ENCODE assay signal across 19 mouse cellular contexts in the genomic region with DNA sequence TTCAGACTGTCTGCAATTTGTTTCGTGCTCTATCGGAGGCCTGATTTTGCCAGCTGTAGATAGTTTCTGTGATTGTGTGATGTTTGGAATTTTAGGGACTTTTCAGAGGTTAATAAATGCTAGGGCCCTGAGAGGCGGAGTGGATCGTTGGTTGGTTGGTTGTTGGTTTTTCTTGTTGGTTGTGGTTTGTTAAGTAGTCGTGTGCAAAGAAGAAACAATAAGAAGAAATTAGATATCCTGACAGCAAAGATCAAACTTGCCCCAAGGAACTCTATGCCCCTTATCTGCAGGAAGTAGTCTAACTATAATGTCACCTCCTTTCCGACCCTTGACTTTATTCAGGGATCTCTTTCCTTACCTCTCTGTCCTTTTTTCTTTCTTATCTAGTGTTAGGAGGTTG. TPM values are rescaled to one million over a fixed set of nuclear protein-coding genes. Genes with fewer than 3 reads are reported as not detected.
"Had no signal": no experiment of that assay in that cellular context is flagged by ENCODE, and none has a peak within 500 bp of the region (broad histone marks: within the 10 kb centered on the region; RNA-seq: fewer than 3 reads in every experiment).

No protein-coding gene starts in this region.

- H3K36me3 ChIP-seq: lung, embryonic 15.5 days; midbrain, embryonic 13.5 days; neural tube, embryonic 12.5 days had no signal

- H3K27ac ChIP-seq: lung, embryonic 15.5 days; macrophage; midbrain, embryonic 13.5 days; neural tube, embryonic 12.5 days had no signal

- H3K9me3 ChIP-seq: lung, embryonic 15.5 days; megakaryocyte, embryonic 14.5 days; midbrain, embryonic 13.5 days; neural tube, embryonic 12.5 days had no signal

- DNase-seq: liver, postnatal 0 days; lung, adult 2 months; lung, postnatal 14 days; lung, postnatal 36 days; right cerebral cortex, postnatal 14 days; thymus, adult 18-20 months; thymus, postnatal 14 days; thymus, postnatal 36 days had no signal

- H3K4me1 ChIP-seq: megakaryocyte, embryonic 14.5 days; neural tube, embryonic 12.5 days had no signal

- H3K27me3 ChIP-seq: lung, embryonic 15.5 days; midbrain, embryonic 13.5 days; neural tube, embryonic 12.5 days had no signal

- H3K9ac ChIP-seq: liver, postnatal 0 days; lung, embryonic 15.5 days; midbrain, embryonic 13.5 days; neural tube, embryonic 12.5 days had no signal

- H3K4me3 ChIP-seq: lung, embryonic 15.5 days; megakaryocyte, embryonic 14.5 days; midbrain, embryonic 13.5 days; myocyte; neural tube, embryonic 12.5 days had no signal

RNA-seq across cellular contexts. Expression of a gene that starts 18.4 kb away (rescaled TPM):
- polyA plus RNA-seq: lung, postnatal 0 days; midbrain, embryonic 11.5 days; midbrain, embryonic 13.5 days; midbrain, embryonic 16.5 days; myocyte; neural tube, embryonic 12.5 days; neural tube, embryonic 14.5 days had no signal

RNA-seq across cellular contexts. Expression of a gene that starts 58.3 kb away (rescaled TPM):
- total RNA-seq: megakaryocyte progenitor cell, adult 5-6 weeks had no signal
